Mouse (Mus musculus) small intestine, adult 2 months (tissue): ENCODE results near the gene C5ar1.

Experiments
- CTCF ChIP-seq: fragments of 200-500 bp; IDR thresholded peaks from 2 replicates; pipeline ENCODE4 v1.5.1; 2012; ENCODE audit warnings: low read depth, mild to moderate bottlenecking, control low read depth, inconsistent platforms, low read length, moderate library complexity, mixed read lengths; ENCODE audit not compliant: insufficient replicate concordance, insufficient read length; ENCODE audit errors: extremely low read depth
- POLR2A ChIP-seq: fragments of 200-500 bp; IDR thresholded peaks from 2 replicates; pipeline ENCODE4 v1.6.1; 2012; ENCODE audit warnings: low read depth, mild to moderate bottlenecking, control low read depth, inconsistent platforms, low read length, moderate library complexity

- TF ChIP-seq CTCF (no peak), POLR2A (no peak)
Measured at GRCm38 (mm10) chr7:16254195-16254594, 5.1 kb downstream of the C5ar1 start.
